Mouse (Mus musculus): Measurements from ENCODE around the gene Rab12. TPM values are rescaled to one million over a fixed set of nuclear protein-coding genes. Genes with fewer than 3 reads are reported as not detected.

The Rab12 gene
- polyA plus RNA-seq, 1 experiment = 32.4 TPM

DNA sequence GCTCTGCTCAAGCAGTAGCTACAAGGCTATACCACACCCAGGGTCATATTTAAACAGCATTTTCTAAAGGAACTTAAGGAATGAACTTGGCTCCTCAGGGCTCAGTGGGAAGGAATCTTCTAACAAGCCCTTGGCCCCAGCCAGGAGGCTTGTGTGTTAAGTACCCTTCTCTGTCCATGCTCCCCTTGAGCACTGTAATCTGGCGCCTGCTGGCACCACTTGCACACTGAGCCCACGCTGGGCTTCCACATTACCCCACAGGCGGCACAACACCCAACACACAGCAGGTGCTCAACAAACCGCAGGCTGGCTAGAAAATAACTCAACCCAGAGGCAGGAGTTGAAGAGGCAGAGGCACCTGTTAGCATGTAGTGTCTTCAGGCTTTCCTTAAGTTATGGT is 2.6 kb downstream of the Rab12 start:
- no peak overlapping the region for H3K4me3 ChIP-seq (ENCODE audit: insufficient read depth, poor library complexity, severe bottlenecking)
- peaks cover 62% of the 10 kb centered on the region for H3K79me3 ChIP-seq (ENCODE audit: low read depth)
- H3K79me2 ChIP-seq (ENCODE audit: control insufficient read depth, insufficient read depth) = peaks cover 76% of the 10 kb centered on the region
- H3ac ChIP-seq (ENCODE audit: control insufficient read depth, insufficient read length, low read depth) = no peak overlapping the region
- TF ChIP-seq FOSL1 (IDR thresholded peaks at IDR 0.05; ENCODE audit: insufficient read depth, low read length, poor library complexity, severe bottlenecking) (no peak), USF1 (IDR thresholded peaks at IDR 0.05; ENCODE audit: low read depth) (no peak), CTCF (IDR thresholded peaks at IDR 0.05; ENCODE audit: control insufficient read depth, insufficient read depth, insufficient read length) (no peak), MYOG (IDR thresholded peaks at IDR 0.05; ENCODE audit: control insufficient read depth, extremely low read depth, insufficient read length) (no peak), MYOD1 (IDR thresholded peaks at IDR 0.05; ENCODE audit: control insufficient read depth, insufficient read length, low read depth) (no peak), CEBPB (IDR thresholded peaks at IDR 0.05; ENCODE audit: low read depth) (no peak), MAX (IDR thresholded peaks at IDR 0.05) (no peak)
- H3K27me3 ChIP-seq (ENCODE audit: control insufficient read depth, insufficient read depth, insufficient read length) = no peaks in the 10 kb centered on the region
- H3K36me3 ChIP-seq (ENCODE audit: control insufficient read depth, insufficient read depth) = peaks cover 22% of the 10 kb centered on the region

GRCm38 (mm10) chr17:66514288-66514995 is 5.1 kb downstream of the Rab12 start:
- H3K4me3 ChIP-seq (ENCODE audit: insufficient read depth, poor library complexity, severe bottlenecking) = no peak overlapping the region
- H3K79me2 ChIP-seq (ENCODE audit: control insufficient read depth, insufficient read depth) = peaks cover 95% of the 10 kb centered on the region
- no peak overlapping the region for H3ac ChIP-seq (ENCODE audit: control insufficient read depth, insufficient read length, low read depth)
- peaks cover 22% of the 10 kb centered on the region for H3K36me3 ChIP-seq (ENCODE audit: control insufficient read depth, insufficient read depth)
- TF ChIP-seq USF1 (IDR thresholded peaks at IDR 0.05; ENCODE audit: low read depth) = no peak
- no peak for TF ChIP-seq MAX (IDR thresholded peaks at IDR 0.05)
- no peak for TF ChIP-seq CEBPB (IDR thresholded peaks at IDR 0.05; ENCODE audit: low read depth)
- no peak for TF ChIP-seq CTCF (IDR thresholded peaks at IDR 0.05; ENCODE audit: control insufficient read depth, insufficient read depth, insufficient read length)
- TF ChIP-seq MYOD1 (IDR thresholded peaks at IDR 0.05; ENCODE audit: control insufficient read depth, insufficient read length, low read depth) = no peak
- TF ChIP-seq MYOG (IDR thresholded peaks at IDR 0.05; ENCODE audit: control insufficient read depth, extremely low read depth, insufficient read length) = no peak
- no peak for TF ChIP-seq FOSL1 (IDR thresholded peaks at IDR 0.05; ENCODE audit: insufficient read depth, low read length, poor library complexity, severe bottlenecking)
- peaks cover 76% of the 10 kb centered on the region for H3K79me3 ChIP-seq (ENCODE audit: low read depth)
- no peaks in the 10 kb centered on the region for H3K27me3 ChIP-seq (ENCODE audit: control insufficient read depth, insufficient read depth, insufficient read length)

DNA sequence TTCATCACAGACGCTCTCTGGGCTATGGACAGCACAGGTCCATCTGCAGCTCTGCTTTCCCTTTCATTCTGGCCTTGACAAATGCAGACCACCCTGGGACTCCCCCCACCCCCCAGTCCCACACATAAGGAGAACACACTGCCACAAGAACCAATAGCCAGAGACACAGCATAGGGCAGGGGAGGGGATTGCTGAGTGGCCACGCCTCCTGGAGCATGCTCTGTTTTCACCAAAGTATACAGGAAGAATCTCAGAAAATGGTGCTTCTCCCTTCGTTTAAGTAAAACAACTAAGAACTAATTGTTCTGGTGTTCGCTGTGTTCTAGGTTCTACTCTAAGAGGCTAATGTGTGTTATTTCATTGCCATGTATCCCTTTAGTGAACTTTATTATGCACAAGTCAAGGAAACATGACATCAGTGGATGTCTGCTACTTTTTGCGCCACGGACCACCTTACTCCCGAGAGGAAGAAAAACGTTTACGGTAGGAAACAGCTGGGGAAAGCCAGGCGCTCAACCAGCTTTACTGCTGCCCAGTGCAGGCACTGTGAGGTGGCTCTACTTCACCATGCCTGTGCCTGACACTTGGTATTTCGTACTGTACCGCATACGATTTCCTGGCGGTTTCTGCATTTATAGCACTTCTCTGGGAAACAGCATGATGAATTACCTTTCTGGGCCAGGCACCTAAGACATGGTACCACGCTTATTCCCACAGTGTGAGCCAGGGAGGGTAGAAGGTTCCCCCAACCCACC is 7.2 kb downstream of the Rab12 start:
- peaks cover 92% of the 10 kb centered on the region for H3K79me2 ChIP-seq (ENCODE audit: control insufficient read depth, insufficient read depth)
- no peak for TF ChIP-seq CEBPB (IDR thresholded peaks at IDR 0.05; ENCODE audit: low read depth)
- TF ChIP-seq CTCF (IDR thresholded peaks at IDR 0.05; ENCODE audit: control insufficient read depth, insufficient read depth, insufficient read length) = no peak
- TF ChIP-seq USF1 (IDR thresholded peaks at IDR 0.05; ENCODE audit: low read depth) = no peak
- TF ChIP-seq MAX (IDR thresholded peaks at IDR 0.05) = no peak
- peaks cover 29% of the 10 kb centered on the region for H3K36me3 ChIP-seq (ENCODE audit: control insufficient read depth, insufficient read depth)
- H3K4me3 ChIP-seq (ENCODE audit: insufficient read depth, poor library complexity, severe bottlenecking) = no peak overlapping the region
- peaks cover 69% of the 10 kb centered on the region for H3K79me3 ChIP-seq (ENCODE audit: low read depth)
- no peaks in the 10 kb centered on the region for H3K27me3 ChIP-seq (ENCODE audit: control insufficient read depth, insufficient read depth, insufficient read length)
- H3ac ChIP-seq (ENCODE audit: control insufficient read depth, insufficient read length, low read depth) = no peak overlapping the region

DNA sequence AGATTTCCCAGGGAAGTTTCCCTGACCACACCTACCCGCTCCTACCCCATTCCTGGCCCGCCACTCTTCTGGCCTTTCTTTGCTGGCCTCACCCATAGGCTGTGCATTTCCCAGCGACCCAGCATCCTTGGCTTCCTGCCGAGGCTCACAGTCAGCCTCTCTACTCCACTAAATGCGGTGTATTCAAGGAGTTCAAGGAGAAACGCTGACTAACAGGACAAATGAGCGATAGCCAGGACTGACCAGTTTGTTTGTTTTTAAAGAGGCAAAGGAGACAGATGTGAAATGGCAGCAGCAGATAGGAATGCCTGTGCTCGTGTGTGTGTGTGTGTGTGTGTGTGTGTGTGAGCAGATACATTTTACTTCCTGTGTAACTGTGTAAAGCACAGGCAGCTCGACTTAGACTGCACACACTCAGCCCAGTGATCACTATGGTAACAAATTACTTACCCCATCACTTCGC is 9.3 kb downstream of the Rab12 start:
- Histone ChIP-seq H3ac (ENCODE audit: control insufficient read depth, insufficient read length, low read depth) (no peak overlapping the region), H3K79me3 (ENCODE audit: low read depth) (peaks cover 54% of the 10 kb centered on the region), H3K4me3 (ENCODE audit: insufficient read depth, poor library complexity, severe bottlenecking) (no peak overlapping the region), H3K79me2 (ENCODE audit: control insufficient read depth, insufficient read depth) (peaks cover 78% of the 10 kb centered on the region), H3K36me3 (ENCODE audit: control insufficient read depth, insufficient read depth) (peaks cover 28% of the 10 kb centered on the region), H3K27me3 (ENCODE audit: control insufficient read depth, insufficient read depth, insufficient read length) (no peaks in the 10 kb centered on the region)
- TF ChIP-seq MYOG (IDR thresholded peaks at IDR 0.05; ENCODE audit: control insufficient read depth, extremely low read depth, insufficient read length) = no peak
- no peak for TF ChIP-seq FOSL1 (IDR thresholded peaks at IDR 0.05; ENCODE audit: insufficient read depth, low read length, poor library complexity, severe bottlenecking)
- TF ChIP-seq CTCF (IDR thresholded peaks at IDR 0.05; ENCODE audit: control insufficient read depth, insufficient read depth, insufficient read length) = no peak
- TF ChIP-seq MYOD1 (IDR thresholded peaks at IDR 0.05; ENCODE audit: control insufficient read depth, insufficient read length, low read depth) = peak; percentile 7
- TF ChIP-seq CEBPB (IDR thresholded peaks at IDR 0.05; ENCODE audit: low read depth) = no peak

- H3K36me3 ChIP-seq (ENCODE audit: control insufficient read depth, insufficient read depth) = peaks cover 40% of the 10 kb centered on the region
- no peak for TF ChIP-seq CEBPB (IDR thresholded peaks at IDR 0.05; ENCODE audit: low read depth)
- no peak for TF ChIP-seq MYOD1 (IDR thresholded peaks at IDR 0.05; ENCODE audit: control insufficient read depth, insufficient read length, low read depth)
Observed at GRCm38 (mm10) chr17:66507049-66507954, 12.2 kb downstream of the Rab12 start.

More at GRCm38 (mm10) chr17:66507049-66507954, 12.2 kb downstream of the Rab12 start:
- H3K4me3 ChIP-seq (ENCODE audit: insufficient read depth, poor library complexity, severe bottlenecking) = no peak overlapping the region
- H3K27me3 ChIP-seq (ENCODE audit: control insufficient read depth, insufficient read depth, insufficient read length) = no peaks in the 10 kb centered on the region
- peaks cover 29% of the 10 kb centered on the region for H3K79me3 ChIP-seq (ENCODE audit: low read depth)
- peaks cover 48% of the 10 kb centered on the region for H3K79me2 ChIP-seq (ENCODE audit: control insufficient read depth, insufficient read depth)
- H3ac ChIP-seq (ENCODE audit: control insufficient read depth, insufficient read length, low read depth) = no peak overlapping the region

All from C2C12 (cell line).